Mouse (Mus musculus): ENCODE measurements at regions not wholly inside any gene's neighbourhood (a gene's known extent, or its start where the extent isn't known, plus 50 kb on each side); places are given as distances from the start of the nearest gene placed in this dataset.
A peak's percentile ranks its signal among the peaks of the same experiment; 100 is the strongest.

DNA sequence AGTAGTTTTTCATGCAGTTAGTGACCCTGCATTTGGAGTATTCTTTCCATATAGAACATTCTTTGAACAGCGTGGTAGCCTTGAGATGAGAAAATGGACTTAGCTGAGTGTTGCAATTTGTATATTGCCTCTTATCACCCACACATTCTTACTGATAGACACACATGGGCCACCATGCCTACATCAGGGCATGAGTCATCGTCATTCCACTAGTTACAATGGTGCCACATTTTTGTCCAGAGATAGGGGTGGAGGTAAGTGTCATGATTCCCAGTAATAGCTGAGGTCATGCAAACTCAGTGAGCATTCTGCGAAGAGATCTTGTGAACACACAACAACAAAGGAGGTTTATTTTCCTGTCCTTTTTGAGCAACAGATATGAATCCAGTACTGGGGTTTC is 128.0 kb downstream of the Arrdc4 start:
- H3K4me3 ChIP-seq (replicated peaks) = no peak overlapping the region
- no peaks in the 10 kb centered on the region for H3K4me1 ChIP-seq (replicated peaks)
- H3K27ac ChIP-seq = no peak overlapping the region
- no peaks in the 10 kb centered on the region for H3K9me3 ChIP-seq
- 86% methylated on average over 3 of the region's 3 CpGs for WGBS
- H3K9ac ChIP-seq (replicated peaks) = no peak overlapping the region
- H3K36me3 ChIP-seq = no peaks in the 10 kb centered on the region
- no peaks in the 10 kb centered on the region for H3K27me3 ChIP-seq
- no peak overlapping the region for H3K4me2 ChIP-seq
- ATAC-seq (ENCODE audit: insufficient number of reproducible peaks, insufficient read depth, low FRiP score, low TSS enrichment, low read depth) = no peak

- Histone ChIP-seq H3K4me1 (replicated peaks) (no peaks in the 10 kb centered on the region), H3K4me2 (no peak overlapping the region), H3K9me3 (no peaks in the 10 kb centered on the region), H3K9ac (replicated peaks) (no peak overlapping the region), H3K27me3 (no peaks in the 10 kb centered on the region), H3K27ac (no peak overlapping the region), H3K36me3 (no peaks in the 10 kb centered on the region), H3K4me3 (replicated peaks) (no peak overlapping the region)
- 89% methylated on average over 4 of the region's 4 CpGs for WGBS
- no peak for ATAC-seq (ENCODE audit: insufficient number of reproducible peaks, insufficient read depth, low FRiP score, low TSS enrichment, low read depth)
These were observed 138.5 kb downstream of the Arrdc4 start for GRCm38 (mm10) chr7:68610499-68610898.

GRCm38 (mm10) chr7:68607170-68607569 is 141.9 kb downstream of the Arrdc4 start:
- WGBS = 78% methylated on average over 4 of the region's 4 CpGs
- no peaks in the 10 kb centered on the region for H3K9me3 ChIP-seq
- no peak overlapping the region for H3K9ac ChIP-seq (replicated peaks)
- H3K27me3 ChIP-seq = no peaks in the 10 kb centered on the region
- H3K36me3 ChIP-seq = no peaks in the 10 kb centered on the region
- no peak overlapping the region for H3K4me3 ChIP-seq (replicated peaks)
- no peaks in the 10 kb centered on the region for H3K4me1 ChIP-seq (replicated peaks)
- no peak for ATAC-seq (ENCODE audit: insufficient number of reproducible peaks, insufficient read depth, low FRiP score, low TSS enrichment, low read depth)
- no peak overlapping the region for H3K27ac ChIP-seq
- no peak overlapping the region for H3K4me2 ChIP-seq

GRCm38 (mm10) chr7:68606278-68606677 is 142.8 kb downstream of the Arrdc4 start:
- H3K9me3 ChIP-seq = no peaks in the 10 kb centered on the region
- H3K27ac ChIP-seq = no peak overlapping the region
- H3K9ac ChIP-seq (replicated peaks) = no peak overlapping the region
- H3K4me3 ChIP-seq (replicated peaks) = no peak overlapping the region
- ATAC-seq (ENCODE audit: insufficient number of reproducible peaks, insufficient read depth, low FRiP score, low TSS enrichment, low read depth) = no peak
- H3K4me1 ChIP-seq (replicated peaks) = no peaks in the 10 kb centered on the region
- H3K36me3 ChIP-seq = no peaks in the 10 kb centered on the region
- H3K27me3 ChIP-seq = no peaks in the 10 kb centered on the region
- H3K4me2 ChIP-seq = no peak overlapping the region
- WGBS = 87% methylated on average over 3 of the region's 3 CpGs

DNA sequence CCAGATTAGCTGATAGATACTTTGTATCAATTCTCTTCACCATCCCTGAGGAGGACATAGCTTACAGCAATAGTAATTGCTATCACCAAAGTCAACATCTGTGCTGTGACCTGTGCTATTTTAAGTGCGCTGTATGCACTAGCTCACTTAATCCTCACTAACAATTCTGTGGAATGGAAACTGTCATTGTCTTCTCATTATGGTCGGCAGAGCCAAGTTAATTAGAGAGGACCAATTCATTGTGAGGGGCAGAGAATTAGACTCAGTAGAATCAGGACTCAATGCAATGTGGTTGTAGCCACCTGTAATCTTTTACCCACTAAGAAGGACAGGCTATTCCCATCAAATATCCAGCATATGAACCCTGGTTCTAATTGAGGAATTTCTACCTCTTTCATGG is 145.3 kb downstream of the Arrdc4 start:
- Histone ChIP-seq H3K4me2 (no peak overlapping the region), H3K4me3 (replicated peaks) (no peak overlapping the region), H3K4me1 (replicated peaks) (no peaks in the 10 kb centered on the region), H3K9ac (replicated peaks) (no peak overlapping the region), H3K27me3 (no peaks in the 10 kb centered on the region), H3K36me3 (no peaks in the 10 kb centered on the region), H3K9me3 (no peaks in the 10 kb centered on the region), H3K27ac (no peak overlapping the region)
- 68% methylated on average over 2 of the region's 2 CpGs for WGBS
- no peak for ATAC-seq (ENCODE audit: insufficient number of reproducible peaks, insufficient read depth, low FRiP score, low TSS enrichment, low read depth)

DNA sequence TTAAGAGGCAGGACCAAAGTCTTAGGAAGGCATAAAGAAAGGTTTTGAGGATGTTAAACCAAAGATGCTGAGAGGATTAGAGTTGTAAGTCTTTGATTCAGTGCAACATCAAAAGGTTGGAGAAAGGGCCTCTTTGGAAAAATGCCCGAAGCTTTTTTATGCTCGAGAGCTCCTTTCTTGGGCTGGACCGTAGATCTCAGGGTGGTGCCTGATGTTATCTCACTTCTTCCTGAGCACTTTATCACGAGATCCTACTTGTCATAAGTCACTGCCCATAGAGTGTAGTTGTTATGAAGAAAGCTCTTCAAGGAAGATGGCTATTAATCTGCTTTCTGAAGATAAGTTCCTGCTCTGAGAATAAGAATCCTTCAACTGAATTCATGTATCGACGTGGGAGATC is 147.0 kb downstream of the Arrdc4 start:
- Histone ChIP-seq H3K9ac (replicated peaks) (no peak overlapping the region), H3K4me1 (replicated peaks) (no peaks in the 10 kb centered on the region), H3K9me3 (no peaks in the 10 kb centered on the region), H3K27me3 (no peaks in the 10 kb centered on the region), H3K4me3 (replicated peaks) (no peak overlapping the region), H3K4me2 (no peak overlapping the region), H3K36me3 (no peaks in the 10 kb centered on the region), H3K27ac (no peak overlapping the region)
- 80% methylated on average over 6 of the region's 6 CpGs for WGBS
- ATAC-seq (ENCODE audit: insufficient number of reproducible peaks, insufficient read depth, low FRiP score, low TSS enrichment, low read depth) = no peak

GRCm38 (mm10) chr7:68594017-68594386 is 155.0 kb downstream of the Arrdc4 start:
- H3K9me3 ChIP-seq = no peaks in the 10 kb centered on the region
- no peaks in the 10 kb centered on the region for H3K36me3 ChIP-seq
- no peak for ATAC-seq (ENCODE audit: insufficient number of reproducible peaks, insufficient read depth, low FRiP score, low TSS enrichment, low read depth)
- 70% methylated on average over 4 of the region's 4 CpGs for WGBS
- H3K9ac ChIP-seq (replicated peaks) = no peak overlapping the region
- H3K4me1 ChIP-seq (replicated peaks) = no peaks in the 10 kb centered on the region
- H3K27ac ChIP-seq = no peak overlapping the region
- H3K27me3 ChIP-seq = no peaks in the 10 kb centered on the region; the same call in 1 of the 2 replicates
- H3K4me3 ChIP-seq (replicated peaks) = no peak overlapping the region
- no peak overlapping the region for H3K4me2 ChIP-seq

GRCm38 (mm10) chr7:68593344-68594016 is 155.6 kb downstream of the Arrdc4 start:
- no peak for ATAC-seq (ENCODE audit: insufficient number of reproducible peaks, insufficient read depth, low FRiP score, low TSS enrichment, low read depth)
- H3K27ac ChIP-seq = no peak overlapping the region
- H3K4me3 ChIP-seq (replicated peaks) = no peak overlapping the region
- no peaks in the 10 kb centered on the region for H3K9me3 ChIP-seq
- H3K9ac ChIP-seq (replicated peaks) = no peak overlapping the region
- no peak overlapping the region for H3K4me2 ChIP-seq
- H3K4me1 ChIP-seq (replicated peaks) = no peaks in the 10 kb centered on the region
- WGBS = 42% methylated on average over 15 of the region's 15 CpGs
- no peaks in the 10 kb centered on the region; the same call in 1 of the 2 replicates for H3K27me3 ChIP-seq
- no peaks in the 10 kb centered on the region for H3K36me3 ChIP-seq

DNA sequence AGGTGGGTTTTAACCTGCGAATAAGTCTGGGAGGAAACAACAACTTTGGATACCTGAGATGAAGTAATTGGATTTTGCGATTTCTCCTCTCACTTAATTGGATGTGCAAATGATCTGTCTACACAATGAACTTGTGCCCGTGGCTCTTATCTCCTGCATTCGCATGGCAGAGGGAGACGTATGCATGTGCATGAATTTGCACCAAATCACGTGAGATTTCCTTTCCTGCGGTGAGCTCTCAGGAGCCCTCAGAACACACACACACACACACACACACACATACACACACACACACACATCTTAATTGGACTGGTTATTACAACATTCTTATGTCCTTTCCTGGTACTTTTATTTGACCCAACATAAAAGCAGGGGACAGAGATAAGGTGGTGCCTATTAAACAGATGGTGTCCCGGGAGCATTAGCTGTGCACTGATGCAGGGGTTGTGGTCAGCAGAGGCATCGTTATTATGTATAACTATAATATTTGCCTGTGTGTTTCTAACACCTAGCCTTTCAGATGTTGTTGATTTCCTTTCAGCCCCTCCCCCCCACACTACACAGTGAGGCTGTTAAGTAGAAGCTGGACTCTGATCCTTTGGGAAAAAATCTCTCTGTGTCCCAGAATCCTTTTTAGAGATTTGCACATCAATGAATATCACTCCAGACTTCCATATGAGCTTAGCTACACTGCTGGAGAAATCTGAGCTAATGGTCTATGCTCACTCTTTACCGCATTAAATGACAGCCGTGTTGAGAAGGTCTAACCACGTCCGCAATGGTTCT is 166.3 kb downstream of the Arrdc4 start:
- 0 out of 2 replicates have a peak, but pooled peaks cover 4% of the 10 kb centered on the region for H3K4me1 ChIP-seq (replicated peaks)
- 70% methylated on average over 13 of the region's 13 CpGs for WGBS
- H3K9ac ChIP-seq (replicated peaks) = no peak overlapping the region
- H3K9me3 ChIP-seq = no peaks in the 10 kb centered on the region
- ATAC-seq (ENCODE audit: insufficient number of reproducible peaks, insufficient read depth, low FRiP score, low TSS enrichment, low read depth) = no peak
- no peak overlapping the region for H3K4me3 ChIP-seq (replicated peaks)
- no peaks in the 10 kb centered on the region for H3K36me3 ChIP-seq
- H3K4me2 ChIP-seq = no peak overlapping the region
- no peak overlapping the region for H3K27ac ChIP-seq
- peaks cover 16% of the 10 kb centered on the region for H3K27me3 ChIP-seq

GRCm38 (mm10) chr7:68580650-68581049 is 168.4 kb downstream of the Arrdc4 start:
- H3K4me3 ChIP-seq (replicated peaks) = no peak overlapping the region
- H3K9me3 ChIP-seq = no peaks in the 10 kb centered on the region
- H3K27me3 ChIP-seq = peaks cover 19% of the 10 kb centered on the region
- no peak overlapping the region for H3K4me2 ChIP-seq
- no peaks in the 10 kb centered on the region for H3K36me3 ChIP-seq
- 0 out of 2 replicates have a peak, but pooled peaks cover 4% of the 10 kb centered on the region for H3K4me1 ChIP-seq (replicated peaks)
- WGBS = 45% methylated on average over 4 of the region's 4 CpGs
- ATAC-seq (ENCODE audit: insufficient number of reproducible peaks, insufficient read depth, low FRiP score, low TSS enrichment, low read depth) = no peak
- no peak overlapping the region for H3K9ac ChIP-seq (replicated peaks)
- H3K27ac ChIP-seq = no peak overlapping the region

GRCm38 (mm10) chr7:68579666-68580065 is 169.4 kb downstream of the Arrdc4 start:
- Histone ChIP-seq H3K36me3 (no peaks in the 10 kb centered on the region), H3K27ac (no peak overlapping the region), H3K27me3 (peaks cover 19% of the 10 kb centered on the region), H3K9me3 (no peaks in the 10 kb centered on the region), H3K4me3 (replicated peaks) (no peak overlapping the region; the same call in 1 of the 2 replicates), H3K4me1 (replicated peaks) (0 out of 2 replicates have a peak, but pooled peaks cover 4% of the 10 kb centered on the region), H3K4me2 (peak overlapping the region; percentile 44), H3K9ac (replicated peaks) (no peak overlapping the region)
- WGBS = 15% methylated on average over 10 of the region's 10 CpGs
- no peak for ATAC-seq (ENCODE audit: insufficient number of reproducible peaks, insufficient read depth, low FRiP score, low TSS enrichment, low read depth)
